Mouse (Mus musculus) CH12.LX (cell line): ENCODE data around the gene Ppm1b. TPM values are rescaled to one million over a fixed set of nuclear protein-coding genes. Genes with fewer than 3 reads are reported as not detected.
"Not testable (repeated sequence)": the region's sequence is repeated elsewhere in the genome, so short reads cannot be mapped to it uniquely, and the experiment has no call there.

Source experiments
- DNase-seq: peaks from one replicate; pipeline ENCODE4 v3.0.0-alpha.2; 2013; ENCODE audit errors: extremely low read depth
- H3K27ac ChIP-seq: 2 replicates; pipeline ENCODE4 v1.5.1; 2012; ENCODE audit warnings: low read depth, mild to moderate bottlenecking, control low read depth, moderate library complexity; ENCODE audit not compliant: insufficient read depth
- H3K27me3 ChIP-seq: replicated peaks from 2 replicates; pipeline ENCODE3; 2012; ENCODE audit warnings: inconsistent platforms
- H3K36me3 ChIP-seq, 2 experiments: replicated peaks in 1 of 2; 2 replicates each; pipeline versions ENCODE3 to v1.6.1; 2012; ENCODE audit warnings: inconsistent platforms in 1 of 2, low read length in 1 of 2, mild to moderate bottlenecking in 1 of 2, mixed read lengths in 1 of 2, moderate library complexity in 1 of 2; ENCODE audit not compliant: control insufficient read depth in 1 of 2, insufficient read depth in 1 of 2
- H3K4me1 ChIP-seq, 2 experiments: 2 replicates each; pipeline ENCODE4 v1.6.1; 2012; ENCODE audit warnings: inconsistent platforms in 1 of 2, moderate library complexity in 1 of 2; ENCODE audit not compliant: insufficient read depth in 2 of 2, control insufficient read depth in 1 of 2
- H3K4me2 ChIP-seq: 2 replicates; pipeline ENCODE4 v1.6.1; 2012; ENCODE audit warnings: low read depth, mild to moderate bottlenecking, control low read depth; ENCODE audit not compliant: poor library complexity, insufficient read depth, severe bottlenecking
- H3K4me3 ChIP-seq, 3 experiments: fragments of 150-350 bp in 1 of 3; sonication (generic) in 1 of 3; replicated peaks in 1 of 3; 2 replicates each; pipeline versions ENCODE3 to v1.5.1; 2011 to 2012; ENCODE audit warnings: low read depth in 2 of 3, low read length in 2 of 3, mild to moderate bottlenecking in 2 of 3, moderate library complexity in 2 of 3, control low read depth in 1 of 3, improper control_type of control experiment in 1 of 3, inconsistent platforms in 1 of 3, mixed read lengths in 1 of 3; ENCODE audit not compliant: poor library complexity in 1 of 3
- H3K79me2 ChIP-seq: replicated peaks from 2 replicates; pipeline ENCODE4 v1.6.1; 2012; ENCODE audit warnings: mild to moderate bottlenecking, moderate library complexity; ENCODE audit not compliant: control insufficient read depth, poor library complexity, insufficient read depth, severe bottlenecking; ENCODE audit errors: extremely low read depth
- H3K9ac ChIP-seq: 2 replicates; pipeline ENCODE4 v1.6.1; 2012; ENCODE audit warnings: low read depth, mild to moderate bottlenecking, control low read depth, moderate library complexity; ENCODE audit not compliant: insufficient read depth
- H3K9me3 ChIP-seq: replicated peaks from 2 replicates; pipeline ENCODE3; 2012; ENCODE audit warnings: low read length, inconsistent platforms, mixed read lengths
- CHD1 ChIP-seq: IDR thresholded peaks from 2 replicates; pipeline ENCODE4 v1.6.1; 2012; ENCODE audit warnings: low read depth, low read length, improper control_type of control experiment, inconsistent platforms
- CHD2 ChIP-seq: IDR thresholded peaks from 2 replicates; pipeline ENCODE4 v1.6.1; 2011; ENCODE audit warnings: low read length, improper control_type of control experiment
- CTCF ChIP-seq, 2 experiments: IDR thresholded peaks in 1 of 2; conservative IDR thresholded peaks in 1 of 2; 2 replicates each; pipeline ENCODE4 v1.5.1; 2011 to 2012; ENCODE audit warnings: low read depth in 2 of 2, low read length in 2 of 2, improper control_type of control experiment in 1 of 2, inconsistent platforms in 1 of 2, mild to moderate bottlenecking in 1 of 2, moderate library complexity in 1 of 2
- ELF1 ChIP-seq: IDR thresholded peaks from 2 replicates; pipeline ENCODE4 v1.6.1; 2014; ENCODE audit warnings: low read depth, mild to moderate bottlenecking, inconsistent platforms, low read length, improper control_type of control experiment
- ETS1 ChIP-seq: conservative IDR thresholded peaks from 2 replicates; pipeline ENCODE4 v1.6.1; 2012; ENCODE audit warnings: low read depth, mild to moderate bottlenecking, inconsistent platforms, low read length, improper control_type of control experiment, moderate library complexity
- GABPA ChIP-seq: IDR thresholded peaks from 2 replicates; pipeline ENCODE4 v1.6.1; 2012; ENCODE audit warnings: low read depth, low read length, improper control_type of control experiment, inconsistent platforms; ENCODE audit not compliant: insufficient replicate concordance
- HCFC1 ChIP-seq: IDR thresholded peaks from 2 replicates; pipeline ENCODE4 v1.6.1; 2012; ENCODE audit warnings: low read depth, mild to moderate bottlenecking, inconsistent platforms, low read length, improper control_type of control experiment
- IRF4 ChIP-seq: IDR thresholded peaks from 2 replicates; pipeline ENCODE4 v1.6.1; 2014; ENCODE audit warnings: low read depth, mild to moderate bottlenecking, inconsistent platforms, low read length, improper control_type of control experiment
- KAT2A ChIP-seq: IDR thresholded peaks from 2 replicates; pipeline ENCODE4 v1.6.1; 2012; ENCODE audit warnings: low read length, improper control_type of control experiment, inconsistent platforms; ENCODE audit not compliant: insufficient replicate concordance
- MAFK ChIP-seq: IDR thresholded peaks from 2 replicates; pipeline ENCODE4 v1.6.1; 2011; ENCODE audit warnings: low read length, improper control_type of control experiment; ENCODE audit not compliant: insufficient replicate concordance
- MAX ChIP-seq: IDR thresholded peaks from 2 replicates; pipeline ENCODE4 v1.6.1; 2011; ENCODE audit warnings: low read length, improper control_type of control experiment
- MAZ ChIP-seq: IDR thresholded peaks from 2 replicates; pipeline ENCODE4 v1.6.1; 2012; ENCODE audit warnings: low read depth, mild to moderate bottlenecking, inconsistent platforms, low read length, improper control_type of control experiment, moderate library complexity
- MXI1 ChIP-seq: IDR thresholded peaks from 2 replicates; pipeline ENCODE4 v1.6.1; 2011; ENCODE audit warnings: mild to moderate bottlenecking, low read depth, low read length, improper control_type of control experiment
- POLR2AphosphoS2 ChIP-seq: IDR thresholded peaks from 2 replicates; pipeline ENCODE4 v1.6.1; 2011; ENCODE audit warnings: low read depth, low read length, improper control_type of control experiment
- RAD21 ChIP-seq: IDR thresholded peaks from 2 replicates; pipeline ENCODE4 v1.6.1; 2011; ENCODE audit warnings: low read depth, mild to moderate bottlenecking, low read length, improper control_type of control experiment, moderate library complexity
- SMC3 ChIP-seq: IDR thresholded peaks from 2 replicates; pipeline ENCODE4 v1.6.1; 2011; ENCODE audit warnings: low read depth, low read length, improper control_type of control experiment
- TBP ChIP-seq: conservative IDR thresholded peaks from 2 replicates; pipeline ENCODE4 v1.6.1; 2011; ENCODE audit warnings: low read depth, low read length, improper control_type of control experiment
- TCF12 ChIP-seq: IDR thresholded peaks from 2 replicates; pipeline ENCODE4 v1.6.1; 2014; ENCODE audit warnings: low read depth, mild to moderate bottlenecking, inconsistent platforms, low read length, improper control_type of control experiment
- UBTF ChIP-seq: IDR thresholded peaks from 2 replicates; pipeline ENCODE4 v1.6.1; 2012; ENCODE audit warnings: low read depth, mild to moderate bottlenecking, inconsistent platforms, low read length, improper control_type of control experiment, moderate library complexity
- USF2 ChIP-seq: conservative IDR thresholded peaks from 2 replicates; pipeline ENCODE4 v1.6.1; 2011; ENCODE audit warnings: low read depth, low read length, improper control_type of control experiment
- ZKSCAN1 ChIP-seq: IDR thresholded peaks from 2 replicates; pipeline ENCODE4 v1.6.1; 2012; ENCODE audit warnings: low read depth, inconsistent platforms, low read length, improper control_type of control experiment, borderline replicate concordance
- dilution Hi-C: fragments of 300-500 bp; cut with MboI; formaldehyde crosslinking; loops from 2 replicates; pipeline ENCODE4 v1.14.3; 2020; ENCODE audit warnings: low sequenced_read_pairs; ENCODE audit not compliant: extremely low pct_unique_long_range_greater_than_20kb, extremely low pct_ligation_motif_present
- in situ Hi-C: fragments of 300-500 bp; cut with MboI; formaldehyde crosslinking; loops from 3 replicates; pipeline ENCODE4 v1.14.3; 2019; ENCODE audit warnings: low sequenced_read_pairs, low pct_ligation_motif_present, low pct_unique_long_range_greater_than_20kb, mixed read lengths
- polyA plus RNA-seq: library from polyadenylated mRNA; unstranded; fragments of >175 nt; gene quantifications from 2 replicates; pipeline ENCODE4 v1.2.1, GENCODE M21; 2012; ENCODE audit warnings: low read depth; ENCODE audit not compliant: insufficient read length
- total RNA-seq, 2 experiments: library from RNA; depleted of rRNA; stranded (reverse); fragments of 300-350 nt in 1 of 2; fragments of >200 nt in 1 of 2; gene quantifications; 2 replicates each; pipeline ENCODE4 v1.2.3; 2012 to 2014

The Ppm1b gene
- total and polyA plus RNA-seq, 3 experiments = 37.7 to 49.6 (median 39.5) TPM

DNA sequence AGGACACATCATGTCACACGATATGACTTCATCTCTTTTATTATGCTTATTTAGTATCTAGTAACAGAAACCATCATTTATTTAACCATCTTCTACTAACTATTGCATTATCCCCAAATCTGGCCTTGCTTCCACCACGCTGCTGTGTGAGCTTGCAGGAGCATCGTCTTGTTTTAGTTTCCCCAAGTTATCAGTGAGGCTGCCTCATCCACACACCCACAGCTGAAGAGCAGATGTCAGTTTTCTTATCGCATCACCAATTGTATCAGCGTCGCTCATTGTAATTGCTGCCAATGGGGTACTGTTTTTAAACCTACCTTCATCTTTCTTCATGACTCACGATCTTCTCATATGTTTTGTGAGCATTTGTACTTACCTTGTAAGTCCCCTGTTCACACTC is 23.6 kb upstream of the Ppm1b start:
- in situ Hi-C loops = no loop called here
- Histone ChIP-seq H3K4me1 (no peaks in the 10 kb centered on the region; a peak in 1 of 4 replicates), H3K9ac (no peak overlapping the region), H3K79me2 (no peaks in the 10 kb centered on the region), H3K27ac (no peak overlapping the region), H3K9me3 (peaks cover 8% of the 10 kb centered on the region), H3K27me3 (no peaks in the 10 kb centered on the region), H3K4me3 (no peak overlapping the region), H3K36me3 (no peaks in the 10 kb centered on the region), H3K4me2 (no peak overlapping the region)
- dilution Hi-C loops = no loop called here
- DNase-seq = no peak
- TF ChIP-seq TCF12 (no peak), MXI1 (no peak), KAT2A (no peak), UBTF (no peak), MAX (no peak), CHD2 (no peak), ETS1 (no peak), CTCF (conservative IDR thresholded peaks at IDR 0.05 in 1 of 2, IDR thresholded peaks at IDR 0.05 in 1 of 2; ENCODE audit: low read depth in 2 of 2, low read length in 2 of 2) (no peak), SMC3 (no peak), TBP (no peak), MAZ (no peak), USF2 (no peak), HCFC1 (no peak), ZKSCAN1 (no peak), IRF4 (no peak), POLR2AphosphoS2 (no peak), MAFK (no peak), RAD21 (no peak), GABPA (no peak)

DNA sequence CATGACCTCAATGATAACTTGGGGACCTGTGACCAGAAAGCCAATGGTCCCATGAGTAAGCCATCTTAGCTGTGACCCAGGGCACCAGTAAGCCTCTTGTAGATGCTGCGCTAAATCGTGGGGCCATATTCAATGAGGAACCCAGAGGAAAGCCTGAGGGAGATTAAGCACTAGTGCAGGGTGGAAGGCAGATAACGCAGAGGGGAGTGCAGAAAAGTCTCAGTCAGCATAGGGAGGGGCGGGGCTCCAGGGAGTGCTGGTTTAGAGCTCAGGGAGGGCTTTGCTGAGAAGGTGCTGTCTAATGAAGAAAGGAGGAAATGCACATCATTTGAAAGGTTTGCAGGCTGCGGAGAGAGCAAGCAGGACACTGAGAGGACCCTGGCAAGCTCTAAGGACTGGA is 22.6 kb upstream of the Ppm1b start:
- H3K9me3 ChIP-seq = peaks cover 13% of the 10 kb centered on the region
- no peaks in the 10 kb centered on the region for H3K36me3 ChIP-seq
- no peak overlapping the region for H3K4me3 ChIP-seq
- no peaks in the 10 kb centered on the region for H3K79me2 ChIP-seq
- no peaks in the 10 kb centered on the region; a peak in 1 of 4 replicates for H3K4me1 ChIP-seq
- no peak overlapping the region for H3K9ac ChIP-seq
- H3K27me3 ChIP-seq = no peaks in the 10 kb centered on the region
- dilution Hi-C loops = no loop called here
- no peak overlapping the region for H3K4me2 ChIP-seq
- DNase-seq = no peak
- in situ Hi-C loops = no loop called here
- TF ChIP-seq RAD21 = no peak
- no peak for TF ChIP-seq ELF1
- no peak for TF ChIP-seq CHD1
- no peak for TF ChIP-seq MAZ
- no peak overlapping the region for H3K27ac ChIP-seq

DNA sequence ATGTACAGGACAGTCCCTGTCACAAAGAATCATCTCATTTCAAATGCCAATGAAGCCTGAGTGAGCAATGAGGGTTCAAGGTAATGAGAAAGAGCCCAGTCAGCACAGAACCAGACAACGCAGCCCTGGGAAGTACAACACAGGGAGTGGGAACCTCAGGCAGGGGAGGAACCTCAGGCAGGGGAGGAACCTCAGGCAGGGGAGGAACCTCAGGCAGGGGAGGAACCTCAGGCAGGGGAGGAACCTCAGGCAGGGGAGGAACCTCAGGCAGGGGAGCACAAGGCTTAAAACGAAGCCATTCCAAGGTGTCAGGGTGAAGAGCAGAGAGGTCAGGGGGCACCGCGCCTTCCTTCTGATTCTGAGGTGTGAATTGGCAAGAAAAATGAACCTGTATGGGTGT is 20.9 kb upstream of the Ppm1b start:
- H3K27me3 ChIP-seq, H3K79me2 ChIP-seq, DNase-seq, dilution Hi-C loops, H3K4me1 ChIP-seq, H3K4me3 ChIP-seq, H3K9ac ChIP-seq, H3K36me3 ChIP-seq, H3K27ac ChIP-seq, H3K4me2 ChIP-seq, in situ Hi-C loops: not testable (repeated sequence)
- peaks cover 13% of the 10 kb centered on the region for H3K9me3 ChIP-seq
